Mouse (Mus musculus) ES-Bruce4 (cell line): ENCODE data around the gene Cdk5rap2. TPM values are rescaled to one million over a fixed set of nuclear protein-coding genes. Genes with fewer than 3 reads are reported as not detected.

Experiments used
- H3K27ac ChIP-seq: 2 replicates; pipeline ENCODE4 v1.5.1; 2012; ENCODE audit warnings: low read length, inconsistent platforms; ENCODE audit not compliant: insufficient read depth
- H3K27me3 ChIP-seq: 2 replicates; pipeline ENCODE4 v1.6.1; 2012; ENCODE audit warnings: mild to moderate bottlenecking, low read length, inconsistent platforms; ENCODE audit not compliant: control insufficient read depth, poor library complexity, insufficient read depth, severe bottlenecking
- H3K36me3 ChIP-seq: 2 replicates; pipeline ENCODE4 v1.6.1; 2012; ENCODE audit warnings: inconsistent platforms, mild to moderate bottlenecking, low read length, moderate library complexity; ENCODE audit not compliant: control insufficient read depth, poor library complexity, insufficient read depth, severe bottlenecking
- H3K4me1 ChIP-seq: one replicate; pipeline ENCODE4 v1.8.1; 2011; ENCODE audit warnings: low read length; ENCODE audit not compliant: control insufficient read depth, insufficient read depth
- H3K4me3 ChIP-seq: 2 replicates; pipeline ENCODE4 v1.5.1; 2011; ENCODE audit warnings: low read depth, mild to moderate bottlenecking, low read length
- H3K9ac ChIP-seq: 2 replicates; pipeline ENCODE4 v1.6.1; 2012; ENCODE audit warnings: low read depth, mild to moderate bottlenecking, inconsistent platforms; ENCODE audit not compliant: poor library complexity, severe bottlenecking
- H3K9me3 ChIP-seq: replicated peaks from 2 replicates; pipeline ENCODE4 v1.6.1; 2012; ENCODE audit warnings: mild to moderate bottlenecking, low read length, inconsistent platforms; ENCODE audit not compliant: control insufficient read depth, poor library complexity, insufficient read depth, severe bottlenecking
- CTCF ChIP-seq: IDR thresholded peaks from one replicate; pipeline ENCODE4 v1.8.1; 2011; ENCODE audit warnings: low read depth, low read length
- EP300 ChIP-seq: IDR thresholded peaks from 2 replicates; pipeline ENCODE4 v1.6.1; 2011; ENCODE audit warnings: low read depth, low read length; ENCODE audit not compliant: insufficient read depth
- POLR2A ChIP-seq: IDR thresholded peaks from one replicate; pipeline ENCODE4 v1.8.1; 2011; ENCODE audit warnings: low read length; ENCODE audit not compliant: insufficient read depth
- polyA plus RNA-seq: library from polyadenylated mRNA; stranded (reverse); fragments of >200 nt; gene quantifications from 2 replicates; pipeline ENCODE4 v1.2.4, GENCODE M21; 2011; ENCODE audit warnings: low read depth; ENCODE audit not compliant: missing spikeins, insufficient read depth, insufficient read length

The Cdk5rap2 gene
- polyA plus RNA-seq, 1 experiment: 39.7 TPM

DNA sequence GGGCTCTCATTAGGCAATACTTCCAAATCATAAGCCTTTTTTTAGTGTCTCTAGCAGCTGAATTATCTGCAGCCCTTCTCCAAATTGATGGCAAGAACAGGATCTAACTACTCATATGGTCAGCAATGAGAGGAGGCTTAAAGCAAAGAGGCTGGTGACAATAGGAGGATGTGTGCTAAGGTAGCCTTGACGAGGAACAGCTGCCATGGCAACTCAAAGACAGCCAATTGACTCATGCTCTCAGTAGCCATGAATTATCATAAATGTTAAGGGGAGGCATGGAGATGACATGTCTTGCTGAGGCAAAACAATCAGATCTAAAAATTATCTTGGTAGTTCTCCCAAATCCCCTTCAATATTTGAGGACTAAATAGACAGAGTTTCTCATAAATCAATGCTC lies 82.8 kb downstream of the Cdk5rap2 start:
- Histone ChIP-seq H3K4me3 (no peak overlapping the region), H3K27ac (no peak overlapping the region), H3K27me3 (no peaks in the 10 kb centered on the region), H3K36me3 (peaks cover 6% of the 10 kb centered on the region), H3K9ac (no peak overlapping the region), H3K4me1 (peaks cover 2% of the 10 kb centered on the region), H3K9me3 (no peaks in the 10 kb centered on the region)
- no peak for TF ChIP-seq CTCF
- no peak for TF ChIP-seq POLR2A

- TF ChIP-seq CTCF: no peak
- TF ChIP-seq EP300: no peak
- TF ChIP-seq POLR2A: no peak
- no peak overlapping the region for H3K4me3 ChIP-seq
- no peak overlapping the region for H3K9ac ChIP-seq
- no peaks in the 10 kb centered on the region for H3K27me3 ChIP-seq
- no peaks in the 10 kb centered on the region for H3K9me3 ChIP-seq
- no peak overlapping the region for H3K27ac ChIP-seq
- H3K36me3 ChIP-seq: peaks cover 9% of the 10 kb centered on the region
- no peaks in the 10 kb centered on the region for H3K4me1 ChIP-seq
Measured at GRCm38 (mm10) chr4:70321586-70321985, 88.7 kb downstream of the Cdk5rap2 start.

DNA sequence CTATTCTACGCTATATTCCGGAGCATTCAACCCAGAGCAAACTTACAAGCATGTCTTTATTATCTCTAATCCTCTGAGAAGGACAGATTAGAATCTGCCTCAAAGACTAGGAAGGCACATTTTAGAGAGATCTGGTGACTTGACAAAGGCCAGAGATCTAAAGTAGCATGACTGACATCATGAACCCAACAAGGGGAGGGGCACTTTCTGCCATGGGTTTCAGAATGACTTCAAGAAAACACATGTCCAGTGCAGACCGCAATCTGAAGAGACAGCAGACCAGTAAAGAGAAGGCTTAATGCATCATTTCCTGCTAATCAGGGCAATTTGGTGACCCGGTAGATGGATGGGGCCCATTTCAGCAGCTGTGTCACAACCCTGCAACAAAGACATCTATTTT lies 98.1 kb downstream of the Cdk5rap2 start:
- no peaks in the 10 kb centered on the region for H3K27me3 ChIP-seq
- H3K36me3 ChIP-seq: peaks cover 14% of the 10 kb centered on the region
- no peaks in the 10 kb centered on the region for H3K9me3 ChIP-seq
- H3K27ac ChIP-seq: no peak overlapping the region
- TF ChIP-seq EP300 (no peak), POLR2A (no peak), CTCF (no peak)
- H3K4me3 ChIP-seq: no peak overlapping the region
- H3K9ac ChIP-seq: no peak overlapping the region
- H3K4me1 ChIP-seq: no peaks in the 10 kb centered on the region

GRCm38 (mm10) chr4:70311530-70311929 lies 98.7 kb downstream of the Cdk5rap2 start:
- H3K27ac ChIP-seq: no peak overlapping the region
- H3K4me1 ChIP-seq: no peaks in the 10 kb centered on the region
- H3K36me3 ChIP-seq: peaks cover 11% of the 10 kb centered on the region
- no peak overlapping the region for H3K9ac ChIP-seq
- H3K4me3 ChIP-seq: no peak overlapping the region
- no peaks in the 10 kb centered on the region for H3K9me3 ChIP-seq
- TF ChIP-seq POLR2A: no peak
- no peak for TF ChIP-seq CTCF
- no peak for TF ChIP-seq EP300
- no peaks in the 10 kb centered on the region for H3K27me3 ChIP-seq

DNA sequence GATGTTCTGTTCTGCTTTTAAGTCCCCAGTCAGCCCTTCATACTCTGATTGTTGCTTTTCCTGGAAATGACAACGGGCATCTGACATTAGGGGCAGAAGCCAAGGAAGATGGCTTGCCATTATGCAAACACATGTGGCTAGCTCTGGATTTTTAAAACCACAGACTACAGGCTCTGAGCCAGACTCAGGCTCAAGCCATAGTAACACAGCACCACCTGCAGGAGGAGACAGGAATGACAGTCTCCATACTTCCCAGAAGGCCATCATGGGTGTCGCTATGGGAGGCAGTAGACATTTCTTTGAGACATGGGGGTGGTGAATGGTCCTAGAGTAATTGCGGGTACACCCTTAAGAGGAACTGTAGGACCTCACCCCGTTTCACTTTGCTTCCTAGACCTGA lies 103.0 kb downstream of the Cdk5rap2 start:
- H3K9ac ChIP-seq: no peak overlapping the region
- no peak for TF ChIP-seq POLR2A
- no peak for TF ChIP-seq EP300
- TF ChIP-seq CTCF: peak; percentile 76
- no peaks in the 10 kb centered on the region for H3K4me1 ChIP-seq
- no peak overlapping the region for H3K4me3 ChIP-seq
- no peak overlapping the region for H3K27ac ChIP-seq
- H3K27me3 ChIP-seq: no peaks in the 10 kb centered on the region
- H3K36me3 ChIP-seq: 0 out of 2 replicates have a peak, but pooled peaks cover 5% of the 10 kb centered on the region
- H3K9me3 ChIP-seq: no peaks in the 10 kb centered on the region

DNA sequence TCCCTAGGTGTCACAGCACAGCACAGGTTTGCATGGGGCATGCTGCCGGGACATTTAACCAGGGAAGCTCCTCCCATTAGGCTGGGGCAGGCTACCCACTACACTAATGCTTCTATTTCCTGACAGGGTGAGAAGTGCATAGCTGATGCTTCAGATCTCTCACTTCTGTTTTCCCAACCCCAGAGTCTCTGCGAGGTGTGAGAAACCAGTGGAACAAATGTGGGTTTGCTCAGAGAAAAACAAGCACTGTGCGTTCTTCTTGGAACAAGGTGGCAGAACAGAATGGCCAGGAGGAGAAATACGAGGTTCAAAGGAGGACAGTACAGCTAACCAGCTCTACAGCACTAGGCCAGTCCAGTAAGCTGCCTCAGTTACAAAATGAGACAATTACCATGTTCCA lies 106.4 kb downstream of the Cdk5rap2 start:
- TF ChIP-seq CTCF (no peak), POLR2A (no peak), EP300 (no peak)
- no peak overlapping the region for H3K9ac ChIP-seq
- no peak overlapping the region for H3K4me3 ChIP-seq
- no peaks in the 10 kb centered on the region for H3K9me3 ChIP-seq
- H3K27me3 ChIP-seq: no peaks in the 10 kb centered on the region
- no peak overlapping the region for H3K27ac ChIP-seq
- no peaks in the 10 kb centered on the region for H3K4me1 ChIP-seq
- H3K36me3 ChIP-seq: peaks cover 7% of the 10 kb centered on the region; the same call in 1 of the 2 replicates
